Mouse (Mus musculus): ENCODE measurements around the gene Orm3. TPM values are rescaled to one million over a fixed set of nuclear protein-coding genes. Genes with fewer than 3 reads are reported as not detected.

Gene Orm3
- polyA plus RNA-seq, 1 experiment, result 0.11 TPM

GRCm38 (mm10) chr4:63400541-63401306 is 44.8 kb downstream of the Orm3 start:
- no peak for DNase-seq (ENCODE audit: low read depth, low spot score)
- 83% methylated on average over 18 of the region's 18 CpGs for WGBS

- WGBS, result 76% methylated on average over 6 of the region's 6 CpGs
- no peak for DNase-seq (ENCODE audit: low read depth, low spot score)
Observed at GRCm38 (mm10) chr4:63401620-63402019, 45.7 kb downstream of the Orm3 start.

GRCm38 (mm10) chr4:63402056-63402455 is 46.1 kb downstream of the Orm3 start:
- WGBS, result 69% methylated on average over 10 of the region's 10 CpGs
- no peak for DNase-seq (ENCODE audit: low read depth, low spot score)

- WGBS, result 27% methylated on average over 6 of the region's 6 CpGs
- DNase-seq (ENCODE audit: low read depth, low spot score), result no peak
Observed at GRCm38 (mm10) chr4:63402558-63402957, 46.6 kb downstream of the Orm3 start.

GRCm38 (mm10) chr4:63403040-63403959 is 47.3 kb downstream of the Orm3 start, which contains the start of gene Akna:
Gene Akna (minus strand): TSS chr4:63403354.
- peak; percentile 47 for DNase-seq (ENCODE audit: low read depth, low spot score)
- WGBS, result 8% methylated on average over 17 of the region's 17 CpGs

- WGBS, result 73% methylated on average over 7 of the region's 7 CpGs
- DNase-seq (ENCODE audit: low read depth, low spot score), result no peak
Observed at GRCm38 (mm10) chr4:63404205-63404604, 48.2 kb downstream of the Orm3 start.

- DNase-seq (ENCODE audit: low read depth, low spot score), result no peak
Observed at GRCm38 (mm10) chr4:63405051-63405450, 49.1 kb downstream of the Orm3 start.

GRCm38 (mm10) chr4:63405683-63406082 is 49.7 kb downstream of the Orm3 start:
- no peak for DNase-seq (ENCODE audit: low read depth, low spot score)
- WGBS, result 43% methylated on average over 4 of the region's 4 CpGs

More at GRCm38 (mm10) chr4:63405051-63405450, 49.1 kb downstream of the Orm3 start:
- WGBS, result 32% methylated on average over 7 of the region's 7 CpGs

- DNase-seq (ENCODE audit: low read depth, low spot score), result no peak
- 67% methylated on average over 7 of the region's 7 CpGs for WGBS
Observed at GRCm38 (mm10) chr4:63408247-63408646, 52.3 kb downstream of the Orm3 start.

- 19% methylated on average over 8 of the region's 8 CpGs for WGBS
- peak; percentile 21 for DNase-seq (ENCODE audit: low read depth, low spot score)
Observed at GRCm38 (mm10) chr4:63408649-63409048, 52.7 kb downstream of the Orm3 start.

Other genes with a start within 250 kb of the Orm3 start
- gene Ambp, start 201.4 kb upstream of the Orm3 start, polyA plus RNA-seq (2012; rRNA removed), result 0.26 and 0.73 TPM in 2 replicates
- gene Kif12, start 184.0 kb upstream of the Orm3 start, polyA plus RNA-seq (2012; rRNA removed), result 4.8 and 6.3 TPM in 2 replicates
- gene Col27a1, start 142.2 kb upstream of the Orm3 start, polyA plus RNA-seq (2012; rRNA removed), result 5.5 and 6.0 TPM in 2 replicates
- gene Orm1, start 11.6 kb upstream of the Orm3 start, polyA plus RNA-seq (2012; rRNA removed), result 3.2 and 4.3 TPM in 2 replicates
- 0.15 and 0.21 TPM in 2 replicates for gene Orm2, start 6.3 kb downstream of the Orm3 start, polyA plus RNA-seq (2012; rRNA removed)
- 7.6 and 8.7 TPM in 2 replicates for gene Akna, start 47.2 kb downstream of the Orm3 start, polyA plus RNA-seq (2012; rRNA removed)
- gene Whrn, start 139.8 kb downstream of the Orm3 start, polyA plus RNA-seq (2012; rRNA removed), result 11.0 and 14.1 TPM in 2 replicates
- gene Atp6v1g1, start 188.6 kb downstream of the Orm3 start, polyA plus RNA-seq (2012; rRNA removed), result 37.2 and 39.9 TPM in 2 replicates
- gene Tmem268, start 202.6 kb downstream of the Orm3 start, polyA plus RNA-seq (2012; rRNA removed), result 12.7 and 14.8 TPM in 2 replicates
- not detected in 2 replicates for gene Gm11213, start 249.1 kb downstream of the Orm3 start, polyA plus RNA-seq (2012; rRNA removed)